Mouse (Mus musculus): ENCODE data around the gene Agrn. TPM values are rescaled to one million over a fixed set of nuclear protein-coding genes. Genes with fewer than 3 reads are reported as not detected.
"Not testable (repeated sequence)": the region's sequence is repeated elsewhere in the genome, so short reads cannot be mapped to it uniquely, and the experiment has no call there.

Agrn gene
- polyA plus RNA-seq, 1 experiment from 2014 or later = 5.2 TPM

- TF ChIP-seq EP300 (IDR thresholded peaks at IDR 0.05; ENCODE audit: low read depth) = no peak
- TF ChIP-seq CTCF (IDR thresholded peaks at IDR 0.05; ENCODE audit: low read depth) = no peak
- Histone ChIP-seq H3K36me3 (replicated peaks; ENCODE audit: insufficient read depth, low read length) (peaks cover 8% of the 10 kb centered on the region), H3K9ac (replicated peaks) (no peak overlapping the region), H3K4me2 (ENCODE audit: low read depth, low read length) (no peak overlapping the region), H3K27ac (ENCODE audit: low read depth) (no peak overlapping the region), H3K9me3 (ENCODE audit: low read length) (no peaks in the 10 kb centered on the region), H3K27me3 (ENCODE audit: insufficient read depth, low read length) (no peaks in the 10 kb centered on the region), H3K4me3 (ENCODE audit: low read depth, low read length) (no peak overlapping the region), H3K4me1 (ENCODE audit: insufficient read depth) (no peaks in the 10 kb centered on the region)
- 95% methylated on average over 9 of the region's 9 CpGs for WGBS (ENCODE audit: insufficient replicate concordance)
- no peak for DNase-seq
- no peak for ATAC-seq
Observed at GRCm38 (mm10) chr4:156177630-156178029, 19.7 kb downstream of the Agrn start.

GRCm38 (mm10) chr4:156171828-156172227 lies 25.5 kb downstream of the Agrn start:
- H3K4me3 ChIP-seq (ENCODE audit: low read depth, low read length) = no peak overlapping the region
- peaks cover 22% of the 10 kb centered on the region for H3K36me3 ChIP-seq (replicated peaks; ENCODE audit: insufficient read depth, low read length)
- WGBS (ENCODE audit: insufficient replicate concordance) = 90% methylated on average over 11 of the region's 11 CpGs
- H3K9ac ChIP-seq (replicated peaks) = no peak overlapping the region
- no peak for ATAC-seq
- H3K4me2 ChIP-seq (ENCODE audit: low read depth, low read length) = no peak overlapping the region
- no peak overlapping the region for H3K27ac ChIP-seq (ENCODE audit: low read depth)
- TF ChIP-seq CTCF (IDR thresholded peaks at IDR 0.05; ENCODE audit: low read depth) (no peak), EP300 (IDR thresholded peaks at IDR 0.05; ENCODE audit: low read depth) (no peak)
- H3K27me3 ChIP-seq (ENCODE audit: insufficient read depth, low read length) = no peaks in the 10 kb centered on the region
- H3K4me1 ChIP-seq (ENCODE audit: insufficient read depth) = no peaks in the 10 kb centered on the region
- no peaks in the 10 kb centered on the region for H3K9me3 ChIP-seq (ENCODE audit: low read length)
- no peak for DNase-seq

GRCm38 (mm10) chr4:156169129-156169528 lies 28.2 kb downstream of the Agrn start:
- Histone ChIP-seq H3K4me3 (ENCODE audit: low read depth, low read length) (no peak overlapping the region), H3K27ac (ENCODE audit: low read depth) (no peak overlapping the region)
- WGBS (ENCODE audit: insufficient replicate concordance) = 87% methylated on average over 10 of the region's 10 CpGs

GRCm38 (mm10) chr4:156168611-156169010 lies 28.7 kb downstream of the Agrn start:
- H3K36me3 ChIP-seq (replicated peaks; ENCODE audit: insufficient read depth, low read length) = peaks cover 21% of the 10 kb centered on the region
- no peak overlapping the region for H3K4me3 ChIP-seq (ENCODE audit: low read depth, low read length)
- no peaks in the 10 kb centered on the region for H3K27me3 ChIP-seq (ENCODE audit: insufficient read depth, low read length)
- H3K4me2 ChIP-seq (ENCODE audit: low read depth, low read length) = no peak overlapping the region
- H3K27ac ChIP-seq (ENCODE audit: low read depth) = no peak overlapping the region
- WGBS (ENCODE audit: insufficient replicate concordance) = 82% methylated on average over 8 of the region's 8 CpGs
- TF ChIP-seq CTCF (IDR thresholded peaks at IDR 0.05; ENCODE audit: low read depth) (no peak), EP300 (IDR thresholded peaks at IDR 0.05; ENCODE audit: low read depth) (no peak)
- H3K4me1 ChIP-seq (ENCODE audit: insufficient read depth) = no peaks in the 10 kb centered on the region
- DNase-seq (no peak), ATAC-seq (no peak)
- H3K9me3 ChIP-seq (ENCODE audit: low read length) = no peaks in the 10 kb centered on the region
- no peak overlapping the region for H3K9ac ChIP-seq (replicated peaks)

More at GRCm38 (mm10) chr4:156169129-156169528, 28.2 kb downstream of the Agrn start:
- H3K9ac ChIP-seq (replicated peaks) = no peak overlapping the region
- no peaks in the 10 kb centered on the region for H3K4me1 ChIP-seq (ENCODE audit: insufficient read depth)
- ATAC-seq (no peak), DNase-seq (no peak)
- no peak for TF ChIP-seq EP300 (IDR thresholded peaks at IDR 0.05; ENCODE audit: low read depth)
- no peak for TF ChIP-seq CTCF (IDR thresholded peaks at IDR 0.05; ENCODE audit: low read depth)
- no peaks in the 10 kb centered on the region for H3K27me3 ChIP-seq (ENCODE audit: insufficient read depth, low read length)
- H3K36me3 ChIP-seq (replicated peaks; ENCODE audit: insufficient read depth, low read length) = peaks cover 21% of the 10 kb centered on the region
- no peak overlapping the region for H3K4me2 ChIP-seq (ENCODE audit: low read depth, low read length)
- no peaks in the 10 kb centered on the region for H3K9me3 ChIP-seq (ENCODE audit: low read length)

GRCm38 (mm10) chr4:156166477-156166876 lies 30.8 kb downstream of the Agrn start:
- H3K4me2 ChIP-seq (ENCODE audit: low read depth, low read length) = no peak overlapping the region
- ATAC-seq = no peak
- no peak overlapping the region for H3K4me3 ChIP-seq (ENCODE audit: low read depth, low read length)
- no peak overlapping the region for H3K27ac ChIP-seq (ENCODE audit: low read depth)
- no peaks in the 10 kb centered on the region for H3K9me3 ChIP-seq (ENCODE audit: low read length)
- no peak overlapping the region for H3K9ac ChIP-seq (replicated peaks)
- DNase-seq = no peak
- H3K27me3 ChIP-seq (ENCODE audit: insufficient read depth, low read length) = no peaks in the 10 kb centered on the region
- no peaks in the 10 kb centered on the region for H3K4me1 ChIP-seq (ENCODE audit: insufficient read depth)
- peaks cover 11% of the 10 kb centered on the region for H3K36me3 ChIP-seq (replicated peaks; ENCODE audit: insufficient read depth, low read length)
- 65% methylated on average over 9 of the region's 9 CpGs for WGBS (ENCODE audit: insufficient replicate concordance)
- TF ChIP-seq CTCF (IDR thresholded peaks at IDR 0.05; ENCODE audit: low read depth) (peak; percentile 37), EP300 (IDR thresholded peaks at IDR 0.05; ENCODE audit: low read depth) (no peak)

GRCm38 (mm10) chr4:156154771-156155170 lies 42.5 kb downstream of the Agrn start:
- no peak for TF ChIP-seq CTCF (IDR thresholded peaks at IDR 0.05; ENCODE audit: low read depth)
- no peak for TF ChIP-seq EP300 (IDR thresholded peaks at IDR 0.05; ENCODE audit: low read depth)
- peaks cover 4% of the 10 kb centered on the region; the same call in 1 of the 2 replicates for H3K9me3 ChIP-seq (ENCODE audit: low read length)
- no peak for DNase-seq
- H3K27ac ChIP-seq (ENCODE audit: low read depth) = no peak overlapping the region
- H3K36me3 ChIP-seq (replicated peaks; ENCODE audit: insufficient read depth, low read length) = no peaks in the 10 kb centered on the region
- no peak for ATAC-seq
- 97% methylated on average over 3 of the region's 3 CpGs for WGBS (ENCODE audit: insufficient replicate concordance)
- no peak overlapping the region for H3K4me2 ChIP-seq (ENCODE audit: low read depth, low read length)
- no peak overlapping the region for H3K4me3 ChIP-seq (ENCODE audit: low read depth, low read length)
- H3K9ac ChIP-seq (replicated peaks) = no peak overlapping the region
- no peaks in the 10 kb centered on the region for H3K4me1 ChIP-seq (ENCODE audit: insufficient read depth)
- H3K27me3 ChIP-seq (ENCODE audit: insufficient read depth, low read length) = no peaks in the 10 kb centered on the region

- peak overlapping the region; percentile 34; the same call in 1 of the 2 replicates for H3K27ac ChIP-seq (ENCODE audit: low read depth)
- H3K4me2 ChIP-seq (ENCODE audit: low read depth, low read length); H3K9ac ChIP-seq (replicated peaks); H3K36me3 ChIP-seq (replicated peaks; ENCODE audit: insufficient read depth, low read length); DNase-seq; H3K27me3 ChIP-seq (ENCODE audit: insufficient read depth, low read length); H3K4me1 ChIP-seq (ENCODE audit: insufficient read depth); H3K9me3 ChIP-seq (ENCODE audit: low read length); H3K4me3 ChIP-seq (ENCODE audit: low read depth, low read length): not testable (repeated sequence)
- peak; percentile 27; the same call in 1 of the 2 replicates for TF ChIP-seq EP300 (IDR thresholded peaks at IDR 0.05; ENCODE audit: low read depth)
- 57% methylated on average over 10 of the region's 10 CpGs for WGBS (ENCODE audit: insufficient replicate concordance)
- peak; percentile 80 for ATAC-seq
Observed at GRCm38 (mm10) chr4:156150887-156151286, 46.4 kb downstream of the Agrn start.
